9 mouse cellular contexts compared by ENCODE assay signal in genomic region chr4:99459436-99459835, GRCm38 (mm10).
A peak's percentile ranks its signal among the peaks of the same experiment; 100 is the strongest.
DNase-seq lines count a peak whose midpoint lies in the region; ATAC-seq and TF ChIP-seq lines count a peak whose summit lies in the region.
"Had no signal": no experiment of that assay in that cellular context is flagged by ENCODE, and none has a peak within 500 bp of the region (broad histone marks: within the 10 kb centered on the region; RNA-seq: fewer than 3 reads in every experiment).

No protein-coding gene starts in this region.

- no peak overlapping the region for H3K4me3 ChIP-seq in gastrocnemius, adult 2 months
- H3K4me3 ChIP-seq in kidney, embryonic 15.5 days (replicated peaks): no peak overlapping the region
- H3K4me3 ChIP-seq in limb, embryonic 11.5 days (ENCODE audit: low read depth, low read length): no peak overlapping the region
- H3K4me3 ChIP-seq: erythroblast, embryonic 14.5 days had no signal

- H3K27me3 ChIP-seq in kidney, embryonic 15.5 days: peaks cover 4% of the 10 kb centered on the region; the same call in 1 of the 2 replicates
- H3K27me3 ChIP-seq in limb, embryonic 11.5 days (ENCODE audit: control insufficient read depth, insufficient read depth, low read length): no peaks in the 10 kb centered on the region

- no peak overlapping the region for H3K27ac ChIP-seq in gastrocnemius, adult 2 months
- H3K27ac ChIP-seq in kidney, embryonic 15.5 days: no peak overlapping the region
- H3K27ac ChIP-seq in limb, embryonic 11.5 days (replicated peaks; ENCODE audit: low read depth, low read length): no peak overlapping the region

- no peaks in the 10 kb centered on the region for H3K36me3 ChIP-seq in kidney, embryonic 15.5 days
- H3K36me3 ChIP-seq in limb, embryonic 11.5 days (ENCODE audit: control insufficient read depth, insufficient read depth, low read length): no peaks in the 10 kb centered on the region

- peak; percentile 33 for DNase-seq in gastrocnemius, adult 2 months
- no peak for DNase-seq in gastrocnemius, postnatal 36 days
- peak; percentile 32 for DNase-seq in cerebellum, adult 9-11 months
- peak; percentile 16 to 71 for DNase-seq in frontal cortex, adult 2 months (ENCODE audit: extremely low spot score in 1 of 2, low spot score in 1 of 2)
- DNase-seq in limb, embryonic 11.5 days (ENCODE audit: low spot score): peak; percentile 82
- peak; percentile 86 to 88 for DNase-seq in right cerebral cortex, postnatal 10 days (ENCODE audit: low spot score in 2 of 2)
- DNase-seq in B cell, adult 2 months: no peak

- 5% methylated on average over 14 of the region's 14 CpGs for WGBS in kidney, embryonic 15.5 days
- 4% methylated on average over 14 of the region's 14 CpGs for WGBS in limb, embryonic 11.5 days

- peaks cover 7% of the 10 kb centered on the region for H3K4me1 ChIP-seq in kidney, embryonic 15.5 days
- peaks cover 3% of the 10 kb centered on the region; the same call in 1 of the 2 replicates for H3K4me1 ChIP-seq in limb, embryonic 11.5 days (ENCODE audit: control insufficient read depth, insufficient read depth, low read length)

- no peaks in the 10 kb centered on the region for H3K9me3 ChIP-seq in kidney, embryonic 15.5 days (replicated peaks)
- no peaks in the 10 kb centered on the region for H3K9me3 ChIP-seq in limb, embryonic 11.5 days (ENCODE audit: control insufficient read depth, low read length)

- peak; percentile 13; the same call in 1 of the 2 replicates for TF ChIP-seq CTCF in gastrocnemius, adult 2 months (IDR thresholded peaks at IDR 0.05)

- no peak overlapping the region for H3K9ac ChIP-seq in kidney, embryonic 15.5 days
- no peak overlapping the region for H3K9ac ChIP-seq in limb, embryonic 11.5 days (ENCODE audit: low read length)

- peak overlapping the region; percentile 42 for H3K4me2 ChIP-seq in kidney, embryonic 15.5 days
- no peak overlapping the region for H3K4me2 ChIP-seq in limb, embryonic 11.5 days (ENCODE audit: low read depth, severe bottlenecking)

- intact Hi-C loops in gastrocnemius, adult 2 months (cut with DNase I): no loop called here
- intact Hi-C loops in gastrocnemius, postnatal 36 days (cut with DNase I): no loop called here

- ATAC-seq in kidney, embryonic 15.5 days (replicated peaks; ENCODE audit: low FRiP score): peak; percentile 82
- peak; percentile 89 for ATAC-seq in limb, embryonic 11.5 days (ENCODE audit: insufficient number of reproducible peaks, low FRiP score, low TSS enrichment, low read depth)

Comparison
In these comparisons a context has a peak if more than half of its experiments do, and no peak if none do; other contexts are left out.
1. DNase-seq: peak in gastrocnemius, adult 2 months (single experiment), cerebellum, adult 9-11 months (single experiment), frontal cortex, adult 2 months (2 of 2), limb, embryonic 11.5 days (single experiment) and right cerebral cortex, postnatal 10 days (2 of 2); none in gastrocnemius, postnatal 36 days (0 of 2) and B cell, adult 2 months (0 of 2).